Mouse (Mus musculus) cortical plate, adult 2 months (tissue): ENCODE measurements around the gene Sbf1. TPM values are rescaled to one million over a fixed set of nuclear protein-coding genes. Genes with fewer than 3 reads are reported as not detected.
A peak's percentile ranks its signal among the peaks of the same experiment; 100 is the strongest.

Experiments used
- H3K27ac ChIP-seq: fragments of 200-500 bp; 2 replicates; pipeline ENCODE4 v1.5.1; 2012; ENCODE audit warnings: low read length, control low read depth, inconsistent platforms; ENCODE audit not compliant: insufficient read depth
- H3K4me1 ChIP-seq: fragments of 200-500 bp; 2 replicates; pipeline ENCODE4 v1.6.1; 2011; ENCODE audit warnings: low read length; ENCODE audit not compliant: control insufficient read depth, insufficient read depth
- H3K4me3 ChIP-seq: fragments of 200-500 bp; 2 replicates; pipeline ENCODE4 v1.5.1; 2011; ENCODE audit warnings: mild to moderate bottlenecking, low read length, control low read depth; ENCODE audit not compliant: insufficient read depth
- CTCF ChIP-seq: fragments of 200-500 bp; IDR thresholded peaks from 2 replicates; pipeline ENCODE4 v1.5.1; 2011; ENCODE audit warnings: mild to moderate bottlenecking, control low read depth, low read length; ENCODE audit not compliant: insufficient read depth; ENCODE audit errors: extremely low read depth
- POLR2A ChIP-seq: fragments of 200-500 bp; IDR thresholded peaks from 2 replicates; pipeline ENCODE4 v1.6.1; 2011; ENCODE audit warnings: mild to moderate bottlenecking, low read length, control low read depth; ENCODE audit not compliant: insufficient read depth; ENCODE audit errors: extremely low read depth
- polyA plus RNA-seq: library from polyadenylated mRNA; depleted of rRNA; stranded (reverse); fragments of >200 nt; gene quantifications from 2 replicates; pipeline ENCODE4 v1.2.3, GENCODE M21; 2012; rRNA removed

Gene Sbf1
- polyA plus RNA-seq: 264 and 276 TPM in 2 replicates

DNA sequence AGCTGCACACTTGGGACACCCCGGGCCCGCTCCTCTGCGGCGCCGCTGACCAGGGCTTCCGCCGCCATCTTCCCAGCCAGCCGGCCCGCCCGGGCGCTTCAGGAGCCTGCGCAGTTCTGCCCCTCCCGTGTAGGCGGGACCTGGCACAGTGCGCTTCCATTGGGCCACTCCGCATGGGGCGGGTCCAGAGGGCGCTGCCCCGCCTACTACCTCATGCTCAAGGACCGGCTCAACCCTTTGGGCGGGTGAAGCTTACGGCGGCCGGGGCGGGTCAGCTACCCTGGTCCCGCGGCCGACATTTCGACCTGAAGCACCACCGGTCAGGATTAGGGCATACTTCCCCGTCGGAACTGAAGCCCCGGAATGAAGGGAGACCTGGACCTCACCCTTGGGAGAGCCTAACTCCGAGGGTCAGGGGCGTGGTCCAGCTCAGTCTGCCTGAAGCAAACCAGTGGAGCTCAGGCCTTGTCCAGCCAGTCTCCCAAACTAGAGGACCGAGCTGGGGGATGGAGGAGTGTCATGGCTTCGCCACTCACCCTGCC, at the start of gene Sbf1:
Sbf1 (minus strand) TSS at position 122 of the 542 bp plus-strand sequence.
- Histone ChIP-seq H3K27ac (peak within 1 kb of the TSS; percentile 72), H3K4me1 (peaks cover 11% of the 10 kb centered on the region; the same call in 1 of the 2 replicates), H3K4me3 (peak within 1 kb of the TSS; percentile 79)
- TF ChIP-seq POLR2A: peak; percentile 63
- no peak for TF ChIP-seq CTCF

DNA sequence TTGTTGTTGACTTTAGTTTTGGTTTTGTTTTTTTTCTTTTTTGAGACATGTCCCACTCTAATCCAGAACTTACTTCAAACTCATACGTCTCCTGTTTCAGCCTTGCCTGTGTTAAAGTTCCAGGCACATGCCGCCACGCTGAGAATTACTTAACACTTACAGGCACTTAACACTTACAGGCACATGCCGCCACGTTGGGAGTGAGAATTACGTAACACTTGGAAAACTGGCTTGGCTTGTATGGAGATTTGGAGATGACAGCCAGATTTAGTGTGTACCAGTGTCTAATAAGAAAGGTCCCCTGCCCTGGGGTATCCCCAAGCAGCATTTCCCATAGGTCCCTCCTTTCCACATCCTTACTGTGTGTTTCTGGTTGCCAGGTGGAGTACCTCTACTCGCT, 47.9 kb upstream of the Sbf1 start:
- no peaks in the 10 kb centered on the region; the same call in 1 of the 2 replicates for H3K4me1 ChIP-seq
- no peak overlapping the region for H3K4me3 ChIP-seq
- no peak overlapping the region for H3K27ac ChIP-seq
- TF ChIP-seq CTCF: no peak
- no peak for TF ChIP-seq POLR2A

DNA sequence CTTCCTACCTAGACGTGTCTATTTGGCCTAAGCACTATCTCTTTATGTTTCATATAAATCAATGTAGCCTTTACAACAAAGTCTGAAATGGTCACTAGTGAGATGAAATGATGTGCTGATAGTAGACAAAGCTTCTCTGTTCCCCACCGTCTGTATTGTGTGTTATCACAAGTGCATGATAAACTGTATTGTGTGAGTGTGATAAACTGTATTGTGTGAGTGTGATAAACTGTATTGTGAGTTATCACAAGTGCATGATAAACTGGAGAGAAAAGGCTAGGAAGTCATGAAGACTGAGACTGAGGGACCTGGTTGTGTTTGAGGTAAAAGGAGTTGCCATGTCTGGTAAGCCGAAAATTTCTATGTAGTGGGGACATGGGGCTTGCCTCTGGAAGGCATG, 43.7 kb upstream of the Sbf1 start:
- H3K4me3 ChIP-seq: no peak overlapping the region
- H3K4me1 ChIP-seq: no peaks in the 10 kb centered on the region; the same call in 1 of the 2 replicates
- TF ChIP-seq CTCF (no peak), POLR2A (no peak)
- no peak overlapping the region for H3K27ac ChIP-seq

DNA sequence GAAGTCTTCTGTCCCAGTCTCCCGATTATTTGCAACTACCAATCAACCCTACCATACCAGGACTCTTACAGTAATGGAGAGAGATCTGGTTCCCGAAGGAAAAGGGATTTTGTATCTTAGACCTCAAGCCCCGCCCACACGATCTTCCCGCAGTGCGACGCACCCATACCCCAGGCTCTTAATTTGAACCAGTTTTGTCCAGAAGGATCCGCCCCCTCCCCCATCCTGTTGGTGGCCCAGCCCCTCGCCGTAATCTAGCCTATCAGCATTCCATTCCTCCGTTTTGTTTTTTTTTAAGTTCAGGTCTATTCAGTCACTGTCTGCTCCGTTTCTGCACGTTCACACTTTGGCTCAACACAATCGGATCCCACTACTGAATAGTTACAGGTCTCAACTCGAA, 41.3 kb upstream of the Sbf1 start:
- TF ChIP-seq CTCF: no peak
- TF ChIP-seq POLR2A: no peak
- no peaks in the 10 kb centered on the region; the same call in 1 of the 2 replicates for H3K4me1 ChIP-seq
- 0 out of 2 replicates have a peak overlapping the region, but pooled peaks have one; percentile 61 for H3K27ac ChIP-seq
- H3K4me3 ChIP-seq: peak overlapping the region; percentile 68

DNA sequence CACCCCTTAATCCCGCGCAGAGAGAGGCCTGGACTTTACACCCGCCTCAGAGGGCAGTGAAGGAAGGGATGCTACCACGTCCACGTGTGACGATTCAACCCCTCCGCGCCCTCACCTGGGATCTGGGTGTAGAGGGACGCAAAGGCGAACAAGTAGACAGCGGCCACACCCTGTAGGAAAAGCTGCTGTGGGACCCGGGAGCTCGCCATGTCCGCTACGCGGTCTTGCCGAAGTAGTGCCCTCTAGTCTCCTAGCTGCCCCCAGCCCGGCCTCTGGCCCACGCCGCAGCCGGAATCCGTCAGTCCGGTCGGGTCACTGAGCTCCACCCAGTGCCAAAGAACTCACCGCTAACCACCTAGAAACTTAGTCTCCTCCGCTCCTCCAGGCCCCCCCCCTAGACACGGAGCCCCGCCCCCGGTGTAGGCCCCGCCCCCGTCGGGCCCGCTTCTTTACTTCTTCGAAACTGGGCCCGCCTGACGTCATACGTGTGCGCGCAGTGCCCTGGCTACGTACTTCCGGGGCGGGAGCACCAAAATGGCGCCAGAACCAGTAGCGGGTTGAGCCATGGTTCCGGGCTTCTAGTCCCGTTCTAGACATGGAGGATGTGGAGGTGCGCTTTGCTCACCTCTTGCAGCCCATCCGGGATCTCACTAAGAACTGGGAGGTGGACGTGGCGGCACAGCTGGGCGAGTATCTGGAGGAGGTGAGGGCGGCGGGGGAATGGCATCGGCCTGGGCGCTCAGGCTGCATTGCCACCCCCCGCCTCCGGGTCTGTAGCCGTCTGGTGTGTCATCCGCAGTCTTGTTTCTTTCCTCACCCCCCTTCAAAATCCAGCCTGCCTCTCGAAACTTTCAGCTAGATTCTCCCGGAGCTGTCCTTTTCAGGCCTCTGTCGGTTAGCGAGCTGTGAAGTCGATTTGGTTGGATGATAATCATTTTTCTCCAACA, 40.4 kb upstream of the Sbf1 start, which contains the start of the genes Lmf2 and Ncaph2:
Lmf2 (minus strand) TSS at position 419 of the 947 bp plus-strand sequence.
Ncaph2 (plus strand) TSS at position 479 of the 947 bp plus-strand sequence.
- TF ChIP-seq CTCF (no peak), POLR2A (peak; percentile 72)
- peak within 1 kb of the TSS; percentile 61; the same call in 1 of the 2 replicates for H3K27ac ChIP-seq
- H3K4me3 ChIP-seq: peak within 1 kb of the TSS; percentile 68
- no peaks in the 10 kb centered on the region; the same call in 1 of the 2 replicates for H3K4me1 ChIP-seq

DNA sequence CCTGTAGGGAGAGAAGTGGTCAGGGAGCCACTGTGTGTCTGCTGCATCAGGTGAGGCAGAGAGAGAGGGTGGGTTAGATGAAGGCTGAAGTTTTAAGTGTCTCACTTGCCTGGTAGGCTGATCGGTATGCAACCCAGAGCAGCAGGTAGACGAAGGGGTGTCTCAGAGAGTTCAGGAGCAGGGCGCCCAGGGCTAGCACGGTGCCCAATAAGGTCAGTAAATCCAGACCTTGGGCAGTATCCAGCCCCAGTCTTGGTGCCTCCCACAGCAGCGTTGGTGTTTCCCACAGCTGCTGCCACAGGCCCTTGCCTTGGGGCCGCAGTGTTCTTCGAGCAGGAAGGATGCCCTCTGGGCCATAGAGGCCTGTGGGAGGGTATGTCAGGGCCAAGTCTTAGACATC, 39.3 kb upstream of the Sbf1 start:
- peak overlapping the region; percentile 68; the same call in 1 of the 2 replicates for H3K4me3 ChIP-seq
- TF ChIP-seq CTCF: no peak
- TF ChIP-seq POLR2A: no peak
- no peaks in the 10 kb centered on the region; the same call in 1 of the 2 replicates for H3K4me1 ChIP-seq

DNA sequence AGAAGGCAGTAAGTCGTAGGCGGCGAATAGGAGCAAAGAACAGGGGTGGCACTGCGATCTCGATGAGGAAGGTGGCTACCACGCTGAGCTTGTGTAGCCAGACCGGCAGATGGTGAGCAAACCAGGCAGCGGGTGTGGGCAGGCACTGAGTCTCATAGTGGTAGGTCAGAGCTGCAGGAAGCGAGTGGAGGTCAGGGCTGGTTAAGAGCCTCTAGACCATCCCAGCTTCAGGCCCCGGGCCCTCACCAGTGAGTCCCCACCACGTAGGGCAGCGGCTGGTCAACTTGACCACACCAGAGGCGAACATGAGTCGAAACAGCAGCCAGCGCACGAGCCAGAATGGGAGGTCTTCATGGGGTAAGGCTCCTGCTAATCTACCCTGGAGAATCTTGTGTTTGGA, 38.7 kb upstream of the Sbf1 start:
- TF ChIP-seq CTCF (no peak), POLR2A (no peak)
- Histone ChIP-seq H3K27ac (no peak overlapping the region), H3K4me3 (no peak overlapping the region), H3K4me1 (no peaks in the 10 kb centered on the region; the same call in 1 of the 2 replicates)

More for the DNA sequence above, 39.3 kb upstream of the Sbf1 start:
- no peak overlapping the region for H3K27ac ChIP-seq

DNA sequence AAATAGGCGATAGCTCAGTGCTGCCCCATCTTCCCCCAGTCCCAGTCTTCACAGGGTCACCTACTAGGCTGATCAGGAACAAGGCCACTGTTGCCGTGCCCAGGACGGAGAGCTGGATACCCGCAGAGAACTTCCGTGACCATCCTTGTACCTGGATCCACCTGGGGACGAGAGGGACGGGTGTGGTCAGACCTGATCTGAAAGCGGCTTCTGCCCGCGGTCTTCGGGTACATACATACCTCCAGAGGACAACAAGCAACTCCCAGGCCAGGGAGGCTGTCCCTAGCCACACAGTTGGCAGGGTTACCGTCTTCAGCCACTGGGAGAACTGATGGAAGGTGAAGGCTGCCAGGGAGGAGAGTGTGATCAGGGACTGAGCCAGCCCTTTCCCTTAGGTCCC, 37.7 kb upstream of the Sbf1 start:
- Histone ChIP-seq H3K4me1 (no peaks in the 10 kb centered on the region), H3K4me3 (no peak overlapping the region), H3K27ac (no peak overlapping the region)
- no peak for TF ChIP-seq POLR2A
- TF ChIP-seq CTCF: no peak

DNA sequence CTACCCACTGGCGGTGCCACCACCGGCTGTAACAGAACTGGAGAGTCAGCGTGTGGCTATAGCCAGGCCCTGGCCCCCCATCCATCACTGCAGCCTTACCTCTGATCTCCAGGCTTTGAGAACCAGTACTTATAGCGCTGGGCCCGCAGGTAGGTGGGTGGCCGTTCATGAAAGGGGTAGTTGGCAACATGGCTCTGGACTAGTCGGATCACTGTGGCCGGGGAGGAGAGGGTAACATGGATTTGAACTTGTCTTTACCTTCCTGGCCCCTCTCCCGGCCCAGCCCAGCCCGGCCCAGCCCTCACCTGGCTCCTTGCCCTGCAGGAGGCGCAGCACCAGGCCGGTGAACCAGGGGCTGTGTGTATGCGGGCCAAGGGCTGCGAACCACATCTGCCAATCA, 36.9 kb upstream of the Sbf1 start:
- no peak overlapping the region for H3K4me3 ChIP-seq
- TF ChIP-seq POLR2A (no peak), CTCF (no peak)
- no peaks in the 10 kb centered on the region for H3K4me1 ChIP-seq
- H3K27ac ChIP-seq: no peak overlapping the region
